16 mouse cellular contexts compared by ENCODE assay signal in the genomic region with DNA sequence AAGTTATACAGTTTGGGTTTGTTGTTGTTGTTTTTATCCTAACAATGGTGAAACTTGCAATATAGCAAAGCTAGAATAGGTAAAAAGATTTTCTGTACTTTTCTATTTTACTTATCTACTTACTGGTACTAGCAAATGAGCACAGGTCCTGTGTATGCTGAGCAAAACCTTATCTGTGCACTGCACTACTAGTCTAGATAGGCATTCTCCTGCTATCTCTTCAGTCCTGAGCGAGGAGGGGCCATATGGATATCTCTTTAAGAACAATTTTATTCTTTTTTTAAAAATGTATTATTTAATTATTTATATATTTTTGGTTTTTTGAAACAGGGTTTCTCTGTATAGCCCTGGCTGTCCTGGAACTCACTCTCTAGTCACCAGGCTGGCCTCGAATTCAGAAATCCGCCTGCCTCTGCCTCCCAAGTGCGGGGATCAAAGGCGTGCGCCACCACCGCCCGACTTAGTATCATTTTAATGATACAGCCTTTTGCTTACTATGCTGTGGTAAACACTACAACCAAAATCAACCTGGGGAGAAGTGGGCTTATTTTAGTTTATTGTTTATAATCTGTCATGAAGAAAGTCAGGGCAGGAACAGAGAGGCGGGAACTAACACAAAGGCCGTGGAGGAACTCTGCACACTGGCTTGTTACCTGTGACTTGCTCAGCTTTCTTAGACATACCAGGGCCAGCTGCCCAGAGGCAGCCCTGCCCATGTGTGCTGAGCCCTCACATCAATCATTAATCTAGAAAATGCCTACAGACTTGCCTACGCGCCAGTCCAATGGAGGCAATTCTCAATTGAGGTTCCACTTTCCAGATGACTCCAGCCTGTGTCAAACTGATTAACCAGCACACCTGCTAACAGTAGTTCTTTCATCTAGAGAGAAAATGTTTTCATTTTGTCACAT. TPM values are rescaled to one million over a fixed set of nuclear protein-coding genes. Genes with fewer than 3 reads are reported as not detected.
DNase-seq lines count a peak whose midpoint lies in the region; ATAC-seq and TF ChIP-seq lines count a peak whose summit lies in the region.
"Had no signal": no experiment of that assay in that cellular context is flagged by ENCODE, and none has a peak within 500 bp of the region (broad histone marks: within the 10 kb centered on the region; RNA-seq: fewer than 3 reads in every experiment).

No protein-coding gene starts in this region.

- H3K4me2 ChIP-seq in intestine, embryonic 16.5 days (ENCODE audit: low read depth, low read length), result no peak overlapping the region
- peak overlapping the region; percentile 56 for H3K4me2 ChIP-seq in liver, postnatal 0 days (ENCODE audit: low read depth, low read length)
- H3K4me2 ChIP-seq: lung, embryonic 14.5 days had no signal

- H3K4me3 ChIP-seq in bone marrow, adult 2 months (replicated peaks; ENCODE audit: control insufficient read depth, low read depth, low read length), result no peak overlapping the region
- H3K4me3 ChIP-seq in intestine, embryonic 16.5 days (ENCODE audit: low read length), result no peak overlapping the region
- H3K4me3 ChIP-seq in liver, postnatal 0 days (ENCODE audit: low read depth, low read length), result no peak overlapping the region
- H3K4me3 ChIP-seq: heart, adult 2 months had no signal

- TF ChIP-seq CTCF in bone marrow, adult 2 months (IDR thresholded peaks at IDR 0.05; ENCODE audit: control insufficient read depth, insufficient read depth, low read length), result no peak
- TF ChIP-seq CTCF in liver, postnatal 0 days (IDR thresholded peaks at IDR 0.05; ENCODE audit: low read depth), result no peak

- peaks cover 13% of the 10 kb centered on the region; the same call in 1 of the 2 replicates for H3K36me3 ChIP-seq in intestine, embryonic 16.5 days (ENCODE audit: control insufficient read depth, insufficient read depth, low read length)
- peaks cover 52% of the 10 kb centered on the region for H3K36me3 ChIP-seq in liver, postnatal 0 days (replicated peaks; ENCODE audit: insufficient read depth, low read length)

- H3K27ac ChIP-seq in bone marrow, adult 2 months (ENCODE audit: control insufficient read depth, insufficient read depth, low read depth, low read length, poor library complexity), result peak overlapping the region; percentile 72
- H3K27ac ChIP-seq in intestine, embryonic 16.5 days (ENCODE audit: low read length), result no peak overlapping the region
- H3K27ac ChIP-seq in liver, postnatal 0 days (ENCODE audit: low read depth), result peak overlapping the region; percentile 71
- H3K27ac ChIP-seq: heart, adult 2 months had no signal

- no peaks in the 10 kb centered on the region for H3K9me3 ChIP-seq in intestine, embryonic 16.5 days (ENCODE audit: control insufficient read depth, low read length)
- no peaks in the 10 kb centered on the region for H3K9me3 ChIP-seq in liver, postnatal 0 days (ENCODE audit: low read length)

- peak; percentile 25 to 75 for DNase-seq in kidney, postnatal 25 days
- DNase-seq in liver, postnatal 0 days, result no peak
- DNase-seq in layer of hippocampus, adult 8-10 months (ENCODE audit: low spot score in 2 of 2), result no peak
- no peak for DNase-seq in thymus, postnatal 0 days (ENCODE audit: low spot score)
- no peak for DNase-seq in left cerebral cortex, adult 18-20 months (ENCODE audit: low spot score in 2 of 2)
- DNase-seq: adrenal gland, adult 8-10 months; cerebellum, adult 11-12 months; embryo, embryonic 11 days; heart, adult 2 months; heart, postnatal 36 days; lung, embryonic 14.5 days; right cerebral cortex, postnatal 25 days had no signal

- ATAC-seq in intestine, embryonic 16.5 days, result peak; percentile 47; the same call in 1 of the 2 replicates
- ATAC-seq in liver, postnatal 0 days, result peak; percentile 70
- no peak for ATAC-seq in cerebellum, adult (ENCODE audit: insufficient number of reproducible peaks, low FRiP score, low TSS enrichment)
- ATAC-seq: inflammation-experienced regulatory T-cells, adult 6 months had no signal

- TF ChIP-seq EP300 in liver, postnatal 0 days (IDR thresholded peaks at IDR 0.05; ENCODE audit: low read depth), result peak; percentile 96

- WGBS in bone marrow, adult 2 months, result 68% methylated on average over 12 of the region's 12 CpGs
- WGBS in intestine, embryonic 16.5 days, result 91% methylated on average over 12 of the region's 12 CpGs
- WGBS in liver, postnatal 0 days (ENCODE audit: insufficient replicate concordance), result 70% methylated on average over 12 of the region's 12 CpGs

- TF ChIP-seq POLR2A in bone marrow, adult 2 months (IDR thresholded peaks at IDR 0.05; ENCODE audit: borderline replicate concordance, control insufficient read depth, low read depth, low read length), result no peak

- H3K27me3 ChIP-seq in intestine, embryonic 16.5 days (replicated peaks; ENCODE audit: control insufficient read depth, insufficient read depth, low read length), result no peaks in the 10 kb centered on the region
- H3K27me3 ChIP-seq in liver, postnatal 0 days (ENCODE audit: insufficient read depth, low read length), result no peaks in the 10 kb centered on the region

- H3K9ac ChIP-seq in intestine, embryonic 16.5 days (ENCODE audit: low read depth, low read length), result no peak overlapping the region
- no peak overlapping the region for H3K9ac ChIP-seq in liver, postnatal 0 days (replicated peaks)
- H3K9ac ChIP-seq: lung, embryonic 14.5 days had no signal

- H3K4me1 ChIP-seq in bone marrow, adult 2 months (ENCODE audit: control insufficient read depth, insufficient read depth, low read length), result no peaks in the 10 kb centered on the region; the same call in 1 of the 2 replicates
- H3K4me1 ChIP-seq in intestine, embryonic 16.5 days (ENCODE audit: control insufficient read depth, insufficient read depth, low read length), result no peaks in the 10 kb centered on the region; the same call in 1 of the 2 replicates
- H3K4me1 ChIP-seq in liver, postnatal 0 days (ENCODE audit: insufficient read depth), result peaks cover 15% of the 10 kb centered on the region

RNA-seq across cellular contexts. Expression of a gene that starts 14.1 kb away (rescaled TPM):
- polyA plus RNA-seq in bone marrow, adult 2 months (2011; ENCODE audit: insufficient read depth, insufficient read length, low replicate concordance, missing spikeins), result 6.3 and 12.4 TPM in 2 replicates
- polyA plus RNA-seq in intestine, embryonic 16.5 days (2015; fragmentation: Nextera tagmentation; extraction: Ambion mirVana), result 16.2 and 18.0 TPM in 2 replicates
- polyA plus RNA-seq in liver, postnatal 0 days (2015; fragmentation: Nextera tagmentation; extraction: Ambion mirVana), result 16.6 and 19.2 TPM in 2 replicates
- 10 to 100 TPM; 21.7 to 24.5 (median 24.0) TPM for total RNA-seq in layer of hippocampus, adult 8-10 months (2022)
- polyA plus RNA-seq in thymus, postnatal 0 days (2015; fragmentation: Nextera tagmentation; extraction: Ambion mirVana), result 9.1 and 9.4 TPM in 2 replicates
- 10 to 100 TPM; 23.1 to 25.1 TPM for total RNA-seq in left cerebral cortex, adult 18-20 months (2021)

RNA-seq across cellular contexts. Expression of a gene that starts 14.1 kb away (rescaled TPM):
- polyA plus RNA-seq in bone marrow, adult 2 months (2011; ENCODE audit: insufficient read depth, insufficient read length, low replicate concordance, missing spikeins), result 8.5 and 13.2 TPM in 2 replicates
- polyA plus RNA-seq in intestine, embryonic 16.5 days (2015; fragmentation: Nextera tagmentation; extraction: Ambion mirVana), result 5.3 and 6.0 TPM in 2 replicates
- polyA plus RNA-seq in liver, postnatal 0 days (2015; fragmentation: Nextera tagmentation; extraction: Ambion mirVana), result 3.5 and 5.0 TPM in 2 replicates
- 10 to 100 TPM; 47.1 to 64.1 (median 54.4) TPM for total RNA-seq in layer of hippocampus, adult 8-10 months (2022)
- 7.5 and 8.3 TPM in 2 replicates for polyA plus RNA-seq in thymus, postnatal 0 days (2015; fragmentation: Nextera tagmentation; extraction: Ambion mirVana)
- total RNA-seq in left cerebral cortex, adult 18-20 months (2021), result 10 to 100 TPM; 42.2 to 51.0 TPM

RNA-seq across cellular contexts. Expression of a gene that starts 53.6 kb away (rescaled TPM):
- polyA plus RNA-seq in bone marrow, adult 2 months (2011; ENCODE audit: insufficient read depth, insufficient read length, low replicate concordance, missing spikeins), result 11.3 and 13.6 TPM in 2 replicates
- 29.1 and 30.8 TPM in 2 replicates for polyA plus RNA-seq in intestine, embryonic 16.5 days (2015; fragmentation: Nextera tagmentation; extraction: Ambion mirVana)
- polyA plus RNA-seq in liver, postnatal 0 days (2015; fragmentation: Nextera tagmentation; extraction: Ambion mirVana), result 12.7 and 13.9 TPM in 2 replicates
- total RNA-seq in layer of hippocampus, adult 8-10 months (2022), result 10 to 100 TPM; 30.5 to 39.4 (median 37.1) TPM
- polyA plus RNA-seq in thymus, postnatal 0 days (2015; fragmentation: Nextera tagmentation; extraction: Ambion mirVana), result 38.9 and 39.7 TPM in 2 replicates
- total RNA-seq in left cerebral cortex, adult 18-20 months (2021), result 10 to 100 TPM; 35.1 to 36.3 TPM

Comparison
In these comparisons a context has a peak if more than half of its experiments do, and no peak if none do; other contexts are left out.
1. DNase-seq: peak in kidney, postnatal 25 days (2 of 2); none in liver, postnatal 0 days (single experiment), layer of hippocampus, adult 8-10 months (0 of 2), thymus, postnatal 0 days (single experiment) and left cerebral cortex, adult 18-20 months (0 of 2).